Mouse (Mus musculus) G1E (cell line): ENCODE data around the gene Crtap.

Experiments
- CTCF ChIP-seq: IDR thresholded peaks from 2 replicates; pipeline ENCODE4 v1.5.1; 2012; ENCODE audit warnings: low read depth, low read length, inconsistent platforms, mixed read lengths
- GATA1 ChIP-seq: IDR thresholded peaks from 2 replicates; pipeline ENCODE4 v1.6.1; 2012; ENCODE audit warnings: borderline replicate concordance, low read length, inconsistent platforms, mixed read lengths
- GATA2 ChIP-seq: IDR thresholded peaks from 2 replicates; pipeline ENCODE4 v1.6.1; 2012; ENCODE audit warnings: low read depth, low read length, inconsistent platforms, borderline replicate concordance
- TAL1 ChIP-seq: conservative IDR thresholded peaks from 2 replicates; pipeline ENCODE4 v1.6.1; 2012; ENCODE audit warnings: low read depth, low read length, inconsistent platforms, mixed read lengths

GRCm38 (mm10) chr9:114390749-114391075 is 237 bp upstream of the Crtap start:
- TF ChIP-seq GATA1 (no peak), GATA2 (no peak), TAL1 (no peak), CTCF (no peak)
